Mouse (Mus musculus) layer of hippocampus, adult 8-10 months (tissue): ENCODE measurements around the gene Ndufs3. TPM values are rescaled to one million over a fixed set of nuclear protein-coding genes. Genes with fewer than 3 reads are reported as not detected.
"Not testable (repeated sequence)": the region's sequence is repeated elsewhere in the genome, so short reads cannot be mapped to it uniquely, and the experiment has no call there.

ENCODE experiments used
- DNase-seq, 2 experiments: peaks; one replicate each; pipeline ENCODE4 v3.0.0; 2022; ENCODE audit warnings: low spot score in 2 of 2
- total RNA-seq, 4 experiments: library from RNA; stranded (reverse); gene quantifications; 2 replicates each; pipeline ENCODE4 v1.2.4; 2022

Ndufs3 gene
- total RNA-seq, 4 experiments from 2014 or later, result 234 to 266 (median 248) TPM

DNA sequence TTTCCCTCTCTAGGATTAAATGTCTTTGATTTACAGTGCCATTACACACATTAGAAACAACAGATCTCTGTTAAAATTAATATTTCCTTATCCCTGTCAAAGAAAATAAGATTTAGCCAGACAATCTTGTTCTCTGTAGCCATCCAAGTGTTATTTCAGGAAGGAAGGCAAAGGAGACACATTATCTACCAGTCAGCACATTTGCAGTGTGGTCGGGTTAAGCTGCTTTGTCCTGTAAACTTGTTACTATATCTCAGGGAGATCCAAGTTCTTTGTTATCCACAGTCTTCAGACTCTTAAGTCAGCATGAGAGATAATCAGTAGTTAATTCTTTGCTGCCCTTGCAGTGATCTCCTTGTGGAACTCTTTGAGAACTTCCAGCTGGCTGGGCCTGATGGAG is 6.2 kb upstream of the Ndufs3 start:
- no peak for DNase-seq

DNA sequence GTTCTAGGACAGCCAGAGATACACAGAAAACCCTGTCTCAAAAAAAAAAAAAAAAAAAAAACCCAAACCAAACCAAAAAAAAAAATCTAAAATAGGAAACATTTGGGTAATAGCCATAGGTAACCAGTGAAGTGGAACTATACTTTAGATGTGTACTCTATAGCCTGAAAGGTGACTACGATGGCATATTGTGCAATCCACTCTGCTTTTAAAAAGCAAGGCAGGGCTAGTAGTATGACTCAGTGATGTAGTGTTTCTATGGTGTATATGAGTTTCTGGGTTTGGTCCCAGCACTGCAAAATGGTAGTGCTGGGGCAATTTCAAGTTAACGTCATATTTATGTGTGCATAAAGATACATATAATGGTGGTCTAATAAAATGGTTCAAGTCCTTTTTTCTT is 2.1 kb upstream of the Ndufs3 start:
- no peak for DNase-seq

DNA sequence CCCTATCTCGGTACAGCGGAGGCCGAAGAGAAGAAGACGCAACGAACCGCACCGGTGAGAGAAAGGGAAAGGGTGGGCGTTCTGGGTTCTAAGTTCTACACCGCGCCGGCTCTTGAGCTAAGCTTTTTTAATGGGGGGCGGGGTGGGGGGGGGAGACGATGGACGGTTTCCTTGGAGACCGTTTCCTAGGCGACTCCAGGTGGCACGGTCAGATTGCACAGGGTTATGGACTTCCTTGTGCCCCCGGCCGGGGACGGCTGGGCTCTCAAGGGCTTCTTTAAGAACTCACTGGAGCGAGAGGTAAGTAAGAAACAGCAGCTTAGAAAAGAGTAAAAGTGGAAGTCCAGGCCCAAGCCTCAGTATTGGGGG is 213 bp upstream of the Ndufs3 start:
- no peak for DNase-seq

DNA sequence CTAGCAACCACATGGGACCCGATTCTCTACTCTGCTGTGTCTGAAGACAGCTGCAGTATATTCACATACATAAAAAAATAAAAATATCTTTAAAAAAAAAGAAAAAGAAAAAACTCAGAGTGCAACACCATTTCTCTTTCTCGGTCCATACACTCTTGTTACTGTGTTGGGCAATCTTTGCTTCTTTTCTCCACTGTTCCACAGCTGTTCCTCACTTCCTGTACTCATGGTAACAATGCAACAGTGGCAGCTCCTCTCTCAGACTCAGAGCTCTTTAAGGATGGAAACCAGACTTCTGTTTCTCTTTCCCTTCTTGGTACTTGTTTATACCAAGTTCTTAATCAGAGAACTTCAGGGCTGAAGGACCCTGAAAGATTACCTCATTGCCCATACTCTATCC is 1.2 kb downstream of the Ndufs3 start:
- no peak for DNase-seq

DNA sequence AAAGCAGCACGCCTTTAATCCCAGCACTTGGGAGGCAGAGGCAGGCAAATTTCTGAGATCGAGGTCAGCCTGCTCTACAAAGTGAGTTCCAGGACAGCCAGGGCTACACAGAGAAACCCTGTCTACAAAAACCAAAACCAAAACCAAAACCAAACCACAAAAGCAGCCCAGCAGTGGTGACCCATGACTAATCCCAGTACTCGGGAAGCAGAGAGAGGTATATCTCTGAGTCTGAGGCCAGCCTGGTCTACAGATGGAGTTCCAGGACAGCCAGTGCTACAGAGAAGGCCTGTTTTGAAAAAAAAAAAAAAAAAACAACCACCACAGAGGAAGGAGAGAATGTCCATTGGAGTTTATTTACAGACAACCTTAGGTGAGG is 10.3 kb downstream of the Ndufs3 start:
- not testable (repeated sequence) for DNase-seq

DNA sequence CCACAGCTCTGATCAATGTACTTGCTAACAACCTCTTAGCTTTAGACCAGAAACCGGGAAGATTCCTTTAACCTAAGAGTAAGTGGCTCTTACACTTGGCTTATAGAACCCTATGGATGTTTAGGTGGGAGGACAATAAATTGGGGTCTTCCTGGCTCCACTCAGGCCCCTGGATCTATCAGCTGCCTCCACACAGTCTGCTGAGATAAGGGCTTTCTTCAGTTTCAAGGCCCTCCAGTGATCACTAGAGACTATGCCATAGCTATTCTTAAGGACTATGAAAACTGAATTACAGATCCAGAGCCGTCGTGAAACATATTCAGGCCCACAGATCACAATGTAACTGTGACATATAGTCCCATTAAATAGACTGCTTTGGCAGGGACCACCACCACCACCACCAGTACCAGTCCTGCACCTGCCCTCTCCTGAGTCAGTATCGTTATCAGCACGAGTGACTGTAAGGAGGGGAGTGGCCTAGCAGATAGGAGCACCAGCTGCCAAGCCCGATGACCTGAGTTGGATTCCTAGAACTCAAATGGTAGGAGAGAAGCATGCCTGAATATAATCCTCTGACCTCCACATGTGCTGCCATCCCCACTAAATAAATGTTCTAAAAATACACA is 10.8 kb downstream of the Ndufs3 start:
- DNase-seq, result no peak

- DNase-seq, result no peak
Observed at GRCm38 (mm10) chr2:90889550-90890548, 14.8 kb downstream of the Ndufs3 start.

GRCm38 (mm10) chr2:90887627-90888026 is 17.0 kb downstream of the Ndufs3 start:
- DNase-seq, result no peak

- DNase-seq, result no peak
Observed at GRCm38 (mm10) chr2:90886436-90886835, 18.2 kb downstream of the Ndufs3 start.

- DNase-seq, result no peak
Observed at GRCm38 (mm10) chr2:90885218-90886041, 19.2 kb downstream of the Ndufs3 start, which contains the start of gene C1qtnf4. Gene C1qtnf4, plus strand, starts transcription at chr2:90885860.

DNA sequence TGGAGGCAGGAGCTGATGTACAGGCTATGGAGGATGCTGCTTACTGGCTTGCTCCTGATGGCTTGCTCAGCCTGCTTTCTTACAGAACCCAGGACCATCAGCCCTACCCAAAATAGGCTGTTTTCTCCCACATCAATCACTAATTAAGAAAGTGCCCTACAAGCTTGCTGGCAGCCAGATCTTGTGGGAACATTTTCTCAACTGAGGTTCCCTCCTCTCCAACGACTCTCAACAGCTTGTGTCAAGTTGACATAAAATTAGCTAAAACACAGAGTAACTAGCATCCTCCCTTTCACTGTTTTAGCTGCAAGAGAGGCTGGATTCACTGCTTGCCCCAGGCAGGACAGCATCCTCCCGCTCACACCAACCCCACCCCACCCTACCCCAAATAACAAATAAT is 22.8 kb downstream of the Ndufs3 start:
- no peak for DNase-seq

- no peak for DNase-seq
Observed at GRCm38 (mm10) chr2:90880144-90880785, 24.4 kb downstream of the Ndufs3 start.

DNA sequence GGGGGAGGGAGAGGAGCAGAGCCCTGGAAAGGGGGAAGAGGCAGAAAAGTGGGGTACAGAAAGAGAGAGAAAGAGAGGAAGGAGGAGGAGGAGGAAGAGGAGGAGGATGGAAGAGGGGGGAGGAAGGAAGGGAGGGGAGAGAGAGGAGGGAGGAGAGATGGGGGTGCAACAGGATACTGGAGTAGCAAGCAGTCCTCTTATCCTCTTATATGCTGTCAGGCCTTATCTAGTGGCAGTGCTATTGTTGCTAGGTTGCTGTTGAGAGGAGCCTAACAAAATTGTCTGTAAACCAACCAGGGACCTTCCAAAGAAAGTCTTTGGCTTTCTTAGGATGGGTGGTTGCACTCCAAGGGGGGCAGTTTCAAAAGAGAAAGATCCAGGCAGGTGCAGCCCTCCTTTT is 25.2 kb downstream of the Ndufs3 start:
- DNase-seq, result no peak

- DNase-seq, result no peak
Observed at GRCm38 (mm10) chr2:90877584-90878259, 26.9 kb downstream of the Ndufs3 start.

GRCm38 (mm10) chr2:90875239-90875638 is 29.4 kb downstream of the Ndufs3 start:
- no peak for DNase-seq

GRCm38 (mm10) chr2:90874025-90874424 is 30.6 kb downstream of the Ndufs3 start:
- DNase-seq, result no peak

DNA sequence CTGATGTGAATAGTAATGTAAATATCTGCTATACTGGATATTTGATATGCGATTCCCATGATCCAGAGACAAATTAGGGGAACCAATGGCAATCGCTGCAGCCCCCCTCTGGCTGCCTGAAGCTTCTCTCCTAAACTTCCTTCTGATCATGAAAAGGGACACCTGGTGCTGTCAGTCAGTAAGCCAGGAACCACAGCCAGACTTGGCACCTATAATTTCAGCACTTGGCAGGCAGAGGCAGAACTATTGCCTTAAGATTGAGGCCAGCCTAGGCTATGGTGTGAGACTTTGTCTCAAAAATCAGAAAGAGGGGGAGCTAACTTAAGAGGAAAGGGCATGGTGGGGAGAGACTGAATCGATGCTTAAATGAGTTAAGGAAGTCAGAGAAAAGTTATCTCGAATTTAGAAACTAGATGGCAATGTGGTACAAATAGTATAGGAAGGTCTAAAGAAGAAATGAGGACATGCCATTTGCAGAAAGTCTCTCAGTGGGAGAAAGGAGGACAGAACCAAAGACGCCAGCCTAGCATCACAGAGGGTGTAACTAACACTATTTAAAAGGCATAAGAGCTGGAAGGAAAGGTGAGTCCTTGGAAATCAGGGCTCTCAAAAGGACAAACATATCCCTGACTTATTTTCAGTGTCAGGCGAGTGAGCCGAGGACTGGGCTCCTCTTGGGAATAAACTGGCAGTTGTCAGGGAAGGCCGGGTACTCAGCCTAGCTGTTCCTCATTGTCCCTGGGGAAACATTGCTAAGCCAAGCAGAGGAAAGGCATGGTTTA is 33.3 kb downstream of the Ndufs3 start:
- no peak for DNase-seq

- DNase-seq, result peak in 1 of 2 experiments; percentile 72
Observed at GRCm38 (mm10) chr2:90870136-90870601, 34.5 kb downstream of the Ndufs3 start.

DNA sequence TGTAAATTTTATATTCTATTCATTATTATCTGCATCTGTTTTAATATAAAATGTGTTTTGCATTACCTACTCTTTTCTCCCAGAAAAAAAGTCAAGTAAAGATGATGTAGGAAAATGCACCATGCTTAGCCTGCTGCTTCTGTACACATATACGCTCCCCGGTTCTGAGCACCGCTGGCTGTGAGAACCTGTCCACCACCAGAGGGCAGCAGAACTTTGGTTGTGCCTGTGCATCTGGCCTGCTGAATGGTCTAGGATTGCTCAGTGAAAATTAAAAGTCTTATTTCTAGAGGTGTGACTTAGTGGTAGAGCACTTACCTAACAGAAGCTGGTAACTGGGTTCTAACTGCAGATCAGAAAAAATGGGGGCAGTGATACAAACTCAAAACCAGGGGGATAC is 38.1 kb downstream of the Ndufs3 start:
- DNase-seq, result peak; percentile 77 to 88

DNA sequence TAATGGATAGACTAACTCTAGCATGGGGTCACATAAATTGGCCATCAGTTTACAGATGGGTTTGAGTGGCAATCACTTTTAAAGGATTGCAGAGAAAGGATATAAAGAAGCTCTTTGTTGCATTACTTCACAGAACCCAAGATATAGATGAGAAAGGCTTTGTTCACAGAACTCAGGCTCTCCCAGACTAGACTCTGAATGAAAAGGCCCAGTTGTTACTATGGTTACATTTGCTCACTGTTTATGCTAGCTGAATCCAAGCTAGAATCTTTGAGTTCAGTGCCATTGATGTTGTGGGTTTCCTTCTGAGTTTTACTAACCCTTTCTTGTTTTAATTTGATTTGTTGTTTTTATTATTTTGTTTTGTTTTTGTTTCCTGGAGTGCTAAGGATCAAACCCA is 40.4 kb downstream of the Ndufs3 start:
- no peak for DNase-seq
